Mouse (Mus musculus): Measurements from ENCODE around the gene Iqsec1. TPM values are rescaled to one million over a fixed set of nuclear protein-coding genes. Genes with fewer than 3 reads are reported as not detected.
A peak's percentile ranks its signal among the peaks of the same experiment; 100 is the strongest.

Iqsec1 gene
- total RNA-seq, 2 experiments from 2014 or later, result 63.8 to 111 TPM

DNA sequence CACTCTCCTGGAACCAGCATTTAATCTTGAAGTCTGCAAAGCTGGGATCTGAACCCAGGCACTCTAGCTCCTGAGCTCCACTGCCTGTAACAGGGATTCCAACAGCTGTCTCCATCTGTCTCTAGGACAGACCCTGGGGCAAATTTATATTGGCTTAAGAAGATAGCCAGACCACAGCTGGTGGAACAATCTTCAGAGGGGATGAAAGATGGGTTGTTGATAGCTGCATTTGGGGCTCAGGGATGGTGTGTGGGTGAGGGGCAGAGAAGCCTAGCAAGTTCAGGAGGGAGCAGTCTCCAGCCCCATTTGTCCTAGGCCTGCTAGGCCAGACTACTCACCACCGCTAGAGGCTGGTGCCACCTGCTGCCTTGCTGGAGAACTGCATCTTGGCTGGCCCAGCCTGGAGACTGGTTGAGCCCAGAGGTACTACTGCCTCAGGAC is 260.0 kb downstream of the Iqsec1 start:
- DNase-seq, result peak; percentile 92
- no peak overlapping the region for H3K4me3 ChIP-seq
- TF ChIP-seq CTCF (IDR thresholded peaks at IDR 0.05), result no peak; the same call in 1 of the 2 replicates
- peak overlapping the region; percentile 44 for H3K27ac ChIP-seq
- intact Hi-C loops (cut with DNase I), result loop anchor here (2.0 kb wide), 1 partner anchor 122 kb away; no protein-coding TSS in a partner anchor

DNA sequence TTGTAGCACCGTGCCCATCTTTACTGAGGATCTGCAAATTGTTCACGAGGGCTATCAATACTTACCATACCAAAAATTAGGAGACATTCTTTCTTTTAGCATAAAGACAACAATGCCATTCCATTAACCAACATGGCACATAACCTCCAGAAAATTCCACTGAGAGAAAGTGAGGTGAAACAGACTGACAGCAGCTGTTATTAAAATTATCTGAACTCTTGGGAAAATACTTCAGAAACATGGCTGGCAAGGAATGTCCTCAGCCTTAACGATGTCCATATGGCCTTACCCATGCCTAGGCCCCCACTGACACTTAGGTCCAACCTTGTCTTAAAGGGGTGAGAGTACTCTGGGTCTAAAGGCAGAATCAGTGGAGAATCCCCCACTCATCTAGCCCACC is 260.7 kb downstream of the Iqsec1 start:
- no peak overlapping the region for H3K27ac ChIP-seq
- TF ChIP-seq CTCF (IDR thresholded peaks at IDR 0.05), result no peak
- intact Hi-C loops (cut with DNase I), result loop anchor here (2.0 kb wide), 1 partner anchor 121 kb away; no protein-coding TSS in a partner anchor
- H3K4me3 ChIP-seq, result no peak overlapping the region
- no peak for DNase-seq

DNA sequence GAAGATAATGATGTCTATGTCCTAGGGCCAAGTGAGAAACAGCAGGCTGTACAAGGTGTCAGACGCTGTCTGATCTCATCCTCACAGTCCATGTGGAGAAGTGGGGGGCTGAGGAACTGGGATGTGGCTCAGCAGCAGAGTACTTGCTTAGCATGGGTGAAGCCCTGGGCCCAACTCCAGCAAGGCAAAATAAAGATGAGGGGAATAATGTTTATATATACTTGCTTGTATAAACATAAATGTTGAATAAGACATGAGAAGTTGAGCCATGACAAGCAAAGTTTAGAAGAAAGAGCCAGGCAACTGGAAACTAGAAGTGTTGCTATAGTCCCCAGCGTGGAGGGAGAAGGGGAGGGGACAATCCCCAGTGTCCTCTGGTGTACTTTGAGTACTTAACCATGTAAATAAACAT is 261.8 kb downstream of the Iqsec1 start:
- TF ChIP-seq CTCF (IDR thresholded peaks at IDR 0.05), result no peak
- intact Hi-C loops (cut with DNase I), result no loop called here
- no peak overlapping the region for H3K4me3 ChIP-seq
- no peak overlapping the region for H3K27ac ChIP-seq
- DNase-seq, result no peak

DNA sequence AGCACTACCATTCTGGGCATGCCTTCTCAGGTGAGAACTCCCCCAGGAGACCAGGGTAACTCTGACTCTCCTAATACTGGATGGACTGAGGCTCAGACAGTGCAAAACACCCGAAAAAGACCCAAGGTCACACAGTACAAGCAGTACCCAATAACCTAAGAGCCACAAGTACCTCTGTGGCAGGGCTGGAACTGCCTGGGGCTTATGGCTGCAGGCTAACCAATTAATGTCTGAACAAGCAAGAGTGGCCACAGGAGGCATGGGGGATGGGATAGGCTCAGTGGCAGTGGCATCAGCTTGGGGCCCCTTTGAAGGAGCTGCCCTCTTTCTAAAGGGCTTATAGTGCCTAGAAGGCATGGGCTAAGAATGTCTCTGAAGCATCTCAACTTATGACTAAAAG is 263.0 kb downstream of the Iqsec1 start:
- intact Hi-C loops (cut with DNase I), result no loop called here
- TF ChIP-seq CTCF (IDR thresholded peaks at IDR 0.05), result no peak
- DNase-seq, result no peak
- Histone ChIP-seq H3K27ac (no peak overlapping the region), H3K4me3 (no peak overlapping the region)

- TF ChIP-seq CTCF (IDR thresholded peaks at IDR 0.05), result no peak
- DNase-seq, result no peak
- no peak overlapping the region for H3K27ac ChIP-seq
- H3K4me3 ChIP-seq, result no peak overlapping the region
- intact Hi-C loops (cut with DNase I), result no loop called here
These were observed 265.5 kb downstream of the Iqsec1 start for GRCm38 (mm10) chr6:90722993-90723392.

- H3K27ac ChIP-seq, result no peak overlapping the region
- intact Hi-C loops (cut with DNase I), result loop anchor here (1.0 kb wide), 1 partner anchor 67 kb away; no protein-coding TSS in a partner anchor
- DNase-seq, result peak; percentile 83
- H3K4me3 ChIP-seq, result no peak overlapping the region
- peak; percentile 91 for TF ChIP-seq CTCF (IDR thresholded peaks at IDR 0.05)
These were observed 267.3 kb downstream of the Iqsec1 start for GRCm38 (mm10) chr6:90720996-90721746.

DNA sequence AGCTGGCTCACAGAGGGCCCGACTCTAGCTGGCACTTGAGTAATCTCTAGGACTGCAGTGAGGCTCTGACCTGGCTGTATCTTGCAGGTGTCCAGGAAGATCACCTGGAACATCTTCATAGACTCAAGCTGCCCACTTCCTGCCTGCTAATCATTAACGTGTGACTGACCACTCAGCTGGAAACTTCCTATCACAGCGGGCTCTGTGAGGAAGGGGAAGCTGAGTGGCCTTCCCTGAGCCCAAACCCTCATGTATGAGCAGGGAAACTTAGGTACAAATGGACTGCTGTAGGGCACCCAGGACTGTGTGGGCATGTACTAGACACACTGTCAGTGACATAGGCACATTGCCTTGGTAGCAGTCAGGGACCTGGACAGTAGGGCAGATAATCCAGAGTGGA is 268.3 kb downstream of the Iqsec1 start:
- intact Hi-C loops (cut with DNase I), result no loop called here
- H3K27ac ChIP-seq, result peak overlapping the region; percentile 1; the same call in 1 of the 2 replicates
- H3K4me3 ChIP-seq, result no peak overlapping the region
- DNase-seq, result no peak
- no peak for TF ChIP-seq CTCF (IDR thresholded peaks at IDR 0.05)

DNA sequence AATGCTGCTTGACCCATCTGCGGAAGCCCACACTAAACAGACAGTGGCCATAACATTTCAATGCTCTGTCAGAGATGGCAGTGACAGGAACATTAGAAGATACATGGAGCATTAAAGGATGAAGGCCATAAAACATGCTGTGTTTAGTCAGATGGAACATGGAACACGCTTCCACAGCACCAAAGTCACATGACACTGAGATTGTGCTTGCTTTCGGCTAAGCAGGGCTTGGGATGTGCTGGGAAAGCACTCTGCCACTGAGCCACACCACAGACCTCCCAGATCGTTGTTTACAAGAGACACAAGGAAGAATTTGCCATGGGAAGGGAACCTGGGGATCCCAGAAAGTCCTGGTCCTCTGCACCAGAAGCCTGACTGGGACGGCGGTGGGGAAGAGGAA is 269.1 kb downstream of the Iqsec1 start:
- intact Hi-C loops (cut with DNase I), result loop anchor here (5.0 kb wide), 1 partner anchor 47 kb away; no protein-coding TSS in a partner anchor
- no peak for DNase-seq
- Histone ChIP-seq H3K4me3 (no peak overlapping the region), H3K27ac (0 out of 2 replicates have a peak overlapping the region, but pooled peaks have one; percentile 8)
- TF ChIP-seq CTCF (IDR thresholded peaks at IDR 0.05), result no peak

GRCm38 (mm10) chr6:90718477-90718876 is 270.0 kb downstream of the Iqsec1 start:
- Histone ChIP-seq H3K4me3 (no peak overlapping the region), H3K27ac (peak overlapping the region; percentile 41)
- DNase-seq, result no peak
- no peak for TF ChIP-seq CTCF (IDR thresholded peaks at IDR 0.05)
- intact Hi-C loops (cut with DNase I), result loop anchor here (5.0 kb wide), 1 partner anchor 46 kb away; no protein-coding TSS in a partner anchor

GRCm38 (mm10) chr6:90717711-90718110 is 270.8 kb downstream of the Iqsec1 start:
- no peak for TF ChIP-seq CTCF (IDR thresholded peaks at IDR 0.05)
- intact Hi-C loops (cut with DNase I), result loop anchor here (5.0 kb wide), 1 partner anchor 45 kb away; no protein-coding TSS in a partner anchor
- peak overlapping the region; percentile 41 for H3K27ac ChIP-seq
- H3K4me3 ChIP-seq, result no peak overlapping the region
- peak; percentile 75 for DNase-seq

- Histone ChIP-seq H3K27ac (peak overlapping the region; percentile 94), H3K4me3 (peak overlapping the region; percentile 90)
- intact Hi-C loops (cut with DNase I), result loop anchor here (5.0 kb wide), 1 partner anchor 45 kb away; no protein-coding TSS in a partner anchor
- TF ChIP-seq CTCF (IDR thresholded peaks at IDR 0.05), result no peak
- DNase-seq, result no peak
These were observed 271.6 kb downstream of the Iqsec1 start for GRCm38 (mm10) chr6:90716853-90717252.

GRCm38 (mm10) chr6:90716066-90716704 is 272.3 kb downstream of the Iqsec1 start:
- H3K4me3 ChIP-seq, result peak overlapping the region; percentile 90
- H3K27ac ChIP-seq, result peak overlapping the region; percentile 94
- DNase-seq, result peak; percentile 93
- TF ChIP-seq CTCF (IDR thresholded peaks at IDR 0.05), result peak; percentile 5; the same call in 1 of the 2 replicates
- intact Hi-C loops (cut with DNase I), result loop anchor here (5.0 kb wide), 1 partner anchor 44 kb away; no protein-coding TSS in a partner anchor

Data from gastrocnemius, adult 2 months (tissue).